Mouse (Mus musculus) E14TG2a.4 (cell line): ENCODE data around the gene Fam161b.

Experiments
- CTCF ChIP-seq: conservative IDR thresholded peaks from 2 replicates; pipeline ENCODE4 v1.5.1; 2014; ENCODE audit warnings: low read length
- NANOG ChIP-seq: IDR thresholded peaks from 2 replicates; pipeline ENCODE4 v1.6.1; 2014; ENCODE audit warnings: borderline replicate concordance, low read length, mixed read lengths
- POU5F1 ChIP-seq: IDR thresholded peaks from 2 replicates; pipeline ENCODE4 v1.6.1; 2014; ENCODE audit warnings: low read length, borderline replicate concordance

DNA sequence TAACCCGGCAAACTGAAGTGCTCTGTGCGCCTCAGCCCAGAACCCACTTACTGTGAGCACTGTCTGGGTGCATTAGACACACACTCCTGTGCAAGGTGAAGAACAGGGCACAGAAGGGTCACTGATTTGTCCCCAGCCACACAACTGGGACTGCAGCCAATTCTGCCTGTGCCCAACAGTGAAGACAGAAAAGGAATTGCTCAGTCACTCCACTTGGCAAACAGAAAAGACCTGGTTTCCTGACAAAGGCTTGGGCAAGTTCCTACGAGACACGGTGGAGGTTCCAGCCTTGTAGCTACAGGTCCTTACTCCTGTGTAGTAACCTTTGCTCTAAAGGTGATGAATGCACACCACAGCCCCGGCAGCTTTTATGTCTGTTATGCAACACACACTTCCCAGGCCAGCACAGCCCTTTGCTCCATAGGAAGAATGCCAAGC lies 23.0 kb upstream of the Fam161b start:
- no peak for TF ChIP-seq CTCF
- no peak for TF ChIP-seq POU5F1
- no peak for TF ChIP-seq NANOG
